Mouse (Mus musculus) intestine, embryonic 14.5 days (tissue): ENCODE results near the gene Odf3l1. TPM values are rescaled to one million over a fixed set of nuclear protein-coding genes. Genes with fewer than 3 reads are reported as not detected.

Experiments
- ATAC-seq: fragments of 200-750 bp; cut with Nextera tagmentation; replicated peaks from 2 replicates; pipeline ENCODE4 v1.8.0; 2017; ENCODE audit warnings: low read depth, moderate number of reproducible peaks, moderate TSS enrichment, moderate library complexity; ENCODE audit not compliant: low FRiP score, low TSS enrichment
- DNase-seq: peaks from one replicate; pipeline ENCODE4 v3.0.0-alpha.2; 2018; ENCODE audit warnings: low spot score
- H3K27ac ChIP-seq: fragments of 300-500 bp; sonication (generic); 2 replicates; pipeline ENCODE4 v1.5.1; 2014; ENCODE audit warnings: low read depth, mild to moderate bottlenecking, control low read depth
- H3K27me3 ChIP-seq: fragments of 300-500 bp; sonication (generic); replicated peaks from 2 replicates; pipeline ENCODE4 v1.6.1; 2014; ENCODE audit warnings: low read length, control low read depth; ENCODE audit not compliant: control insufficient read depth, insufficient read depth
- H3K36me3 ChIP-seq: fragments of 300-500 bp; sonication (generic); 2 replicates; pipeline ENCODE4 v1.6.1; 2014; ENCODE audit warnings: low read length, control low read depth; ENCODE audit not compliant: control insufficient read depth, insufficient read depth
- H3K4me1 ChIP-seq: fragments of 300-500 bp; sonication (generic); replicated peaks from 2 replicates; pipeline ENCODE4 v1.6.1; 2014; ENCODE audit warnings: low read length, control low read depth, mixed read lengths; ENCODE audit not compliant: control insufficient read depth, insufficient read depth
- H3K4me2 ChIP-seq: fragments of 300-500 bp; sonication (generic); 2 replicates; pipeline ENCODE4 v1.6.1; 2014; ENCODE audit warnings: low read length
- H3K4me3 ChIP-seq: fragments of 300-500 bp; sonication (generic); 2 replicates; pipeline ENCODE4 v1.5.1; 2014; ENCODE audit warnings: low read depth, low read length, control low read depth, mixed read lengths
- H3K9ac ChIP-seq: fragments of 300-500 bp; sonication (generic); 2 replicates; pipeline ENCODE4 v1.6.1; 2014; ENCODE audit warnings: mild to moderate bottlenecking, low read length
- H3K9me3 ChIP-seq: fragments of 300-500 bp; sonication (generic); 2 replicates; pipeline ENCODE4 v1.6.1; 2016; ENCODE audit warnings: low read length, control low read depth; ENCODE audit not compliant: control insufficient read depth
- WGBS: fragments of 180-500 bp; shearing (Covaris S2); extraction: QIAGEN DNeasy Blood & Tissue Kit; methylation state at CpG from one replicate; pipeline ENCODE4 v1.1.7; 2014; 5-methylcytosine and 5-hydroxymethylcytosine counted together
- polyA plus RNA-seq: library from polyadenylated mRNA; unstranded; fragments of >200 nt; fragmentation: Nextera tagmentation; extraction: Ambion mirVana; gene quantifications from 2 replicates; pipeline ENCODE4 v1.2.1, GENCODE M21; 2014

The Odf3l1 gene
- polyA plus RNA-seq, 1 experiment from 2014 or later = 1.6 TPM

DNA sequence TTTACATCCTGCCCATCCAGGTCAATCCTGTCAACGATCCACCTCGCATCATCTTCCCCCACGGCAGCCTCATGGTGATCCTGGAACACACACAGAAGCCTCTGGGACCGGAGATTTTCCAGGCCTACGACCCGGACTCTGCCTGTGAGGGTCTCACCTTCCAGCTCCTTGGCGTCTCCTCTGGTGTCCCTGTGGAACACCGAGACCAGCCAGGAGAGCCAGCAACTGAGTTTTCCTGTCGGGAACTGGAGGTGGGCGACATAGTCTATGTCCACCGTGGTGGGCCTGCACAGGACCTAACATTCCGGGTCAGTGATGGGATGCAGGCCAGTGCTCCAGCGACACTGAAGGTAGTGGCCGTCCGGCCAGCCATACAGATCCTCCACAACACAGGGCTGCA is 22.1 kb upstream of the Odf3l1 start:
- Histone ChIP-seq H3K9ac (no peak overlapping the region), H3K36me3 (peaks cover 51% of the 10 kb centered on the region), H3K4me3 (no peak overlapping the region), H3K4me2 (no peak overlapping the region), H3K4me1 (peaks cover 17% of the 10 kb centered on the region), H3K27ac (no peak overlapping the region), H3K9me3 (no peaks in the 10 kb centered on the region), H3K27me3 (no peaks in the 10 kb centered on the region)
- ATAC-seq = no peak
- 92% methylated on average over 15 of the region's 15 CpGs for WGBS
- DNase-seq = no peak

DNA sequence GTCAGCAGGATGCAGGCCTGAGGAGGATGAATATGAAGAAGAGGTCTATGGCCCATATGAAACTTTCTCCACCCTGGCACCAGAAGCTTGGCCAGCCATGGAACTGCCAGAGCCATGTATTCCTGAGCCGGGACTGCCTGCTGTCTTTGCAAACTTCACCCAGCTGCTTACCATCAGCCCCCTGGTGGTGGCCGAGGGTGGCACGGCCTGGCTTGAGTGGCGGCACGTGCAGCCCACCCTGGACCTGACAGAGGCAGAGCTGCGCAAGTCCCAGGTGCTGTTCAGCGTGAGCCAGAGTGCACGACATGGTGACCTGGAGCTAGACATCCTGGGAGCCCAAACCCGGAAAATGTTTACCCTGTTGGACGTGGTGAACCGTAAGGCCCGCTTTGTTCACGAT is 21.6 kb upstream of the Odf3l1 start:
- Histone ChIP-seq H3K9ac (no peak overlapping the region), H3K4me1 (peaks cover 20% of the 10 kb centered on the region), H3K27me3 (no peaks in the 10 kb centered on the region), H3K9me3 (no peaks in the 10 kb centered on the region), H3K36me3 (peaks cover 51% of the 10 kb centered on the region), H3K4me2 (no peak overlapping the region), H3K4me3 (no peak overlapping the region), H3K27ac (no peak overlapping the region)
- ATAC-seq (no peak), DNase-seq (no peak)
- 51% methylated on average over 13 of the region's 13 CpGs for WGBS

DNA sequence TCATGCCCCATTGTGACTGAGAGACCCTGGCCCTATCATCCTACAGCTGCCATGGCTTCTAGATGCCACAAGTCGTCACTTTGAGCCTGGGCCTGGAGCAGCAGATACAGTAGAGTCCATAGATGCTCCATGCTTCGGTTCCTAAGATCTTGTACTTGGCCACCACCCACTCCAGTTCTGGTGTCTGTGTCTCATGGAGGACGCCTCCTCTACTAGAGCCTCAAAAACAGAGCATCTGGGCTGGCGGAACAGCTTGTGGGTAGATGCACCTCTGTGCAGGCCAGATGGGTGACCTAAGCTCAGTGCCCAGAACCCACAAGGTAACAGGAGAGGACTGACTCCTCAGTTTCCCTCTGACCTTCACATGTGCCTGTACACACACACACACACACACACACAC is 19.8 kb upstream of the Odf3l1 start:
- Histone ChIP-seq H3K9me3 (no peaks in the 10 kb centered on the region), H3K4me3 (no peak overlapping the region), H3K4me1 (peaks cover 31% of the 10 kb centered on the region), H3K4me2 (no peak overlapping the region), H3K27ac (no peak overlapping the region), H3K36me3 (peaks cover 51% of the 10 kb centered on the region), H3K9ac (no peak overlapping the region), H3K27me3 (no peaks in the 10 kb centered on the region)
- ATAC-seq = no peak
- WGBS = 91% methylated on average over 4 of the region's 4 CpGs
- no peak for DNase-seq

DNA sequence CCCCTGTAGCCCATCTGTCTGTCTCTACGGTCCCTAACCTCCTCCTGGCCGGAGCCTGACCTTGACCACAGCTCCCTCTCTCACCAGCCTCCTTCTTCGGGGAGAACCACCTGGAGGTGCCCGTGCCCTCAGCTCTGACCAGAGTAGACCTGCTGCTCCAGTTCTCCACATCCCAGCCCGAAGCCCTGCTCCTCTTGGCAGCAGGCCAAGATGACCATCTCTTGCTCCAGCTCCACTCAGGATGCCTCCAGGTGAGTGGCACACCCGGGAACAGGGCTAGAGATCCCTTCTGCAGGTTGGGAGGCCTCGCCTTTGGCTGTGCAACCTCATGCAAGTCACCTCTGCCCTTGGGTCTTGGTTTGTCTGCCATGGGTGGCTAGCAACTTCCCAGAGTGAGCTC is 19.0 kb upstream of the Odf3l1 start:
- no peak for DNase-seq
- ATAC-seq = no peak

DNA sequence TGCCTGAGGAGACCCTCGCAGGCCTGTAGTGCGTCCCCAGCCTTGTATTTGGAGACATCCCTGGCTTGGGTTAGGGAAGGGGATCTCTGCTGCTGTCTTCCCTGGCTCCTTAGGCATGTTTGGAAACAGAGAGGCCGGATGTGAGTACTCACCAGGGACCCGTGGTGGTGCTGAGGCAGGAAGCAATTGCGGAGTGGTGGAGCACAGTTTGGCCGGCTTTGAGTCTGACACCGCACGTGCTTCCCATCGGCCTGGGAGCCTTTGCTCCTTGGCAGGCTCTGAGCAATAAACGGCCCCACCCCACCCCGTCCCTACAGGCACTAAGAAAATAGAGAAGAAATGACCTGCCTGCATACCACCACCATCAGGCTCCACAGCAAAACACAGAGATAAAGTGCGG is 18.3 kb upstream of the Odf3l1 start:
- no peak overlapping the region for H3K27ac ChIP-seq
- H3K36me3 ChIP-seq = peaks cover 42% of the 10 kb centered on the region
- H3K4me3 ChIP-seq = no peak overlapping the region
- ATAC-seq = no peak
- H3K9me3 ChIP-seq = no peaks in the 10 kb centered on the region
- no peaks in the 10 kb centered on the region for H3K27me3 ChIP-seq
- DNase-seq = no peak
- no peak overlapping the region for H3K9ac ChIP-seq
- 42% methylated on average over 12 of the region's 12 CpGs for WGBS
- H3K4me1 ChIP-seq = peaks cover 36% of the 10 kb centered on the region
- H3K4me2 ChIP-seq = no peak overlapping the region

More for the DNA sequence above, 19.0 kb upstream of the Odf3l1 start:
- Histone ChIP-seq H3K4me1 (peaks cover 36% of the 10 kb centered on the region), H3K27me3 (no peaks in the 10 kb centered on the region), H3K4me2 (no peak overlapping the region), H3K9me3 (no peaks in the 10 kb centered on the region), H3K27ac (no peak overlapping the region), H3K4me3 (no peak overlapping the region), H3K9ac (no peak overlapping the region), H3K36me3 (peaks cover 48% of the 10 kb centered on the region)
- 84% methylated on average over 7 of the region's 7 CpGs for WGBS

DNA sequence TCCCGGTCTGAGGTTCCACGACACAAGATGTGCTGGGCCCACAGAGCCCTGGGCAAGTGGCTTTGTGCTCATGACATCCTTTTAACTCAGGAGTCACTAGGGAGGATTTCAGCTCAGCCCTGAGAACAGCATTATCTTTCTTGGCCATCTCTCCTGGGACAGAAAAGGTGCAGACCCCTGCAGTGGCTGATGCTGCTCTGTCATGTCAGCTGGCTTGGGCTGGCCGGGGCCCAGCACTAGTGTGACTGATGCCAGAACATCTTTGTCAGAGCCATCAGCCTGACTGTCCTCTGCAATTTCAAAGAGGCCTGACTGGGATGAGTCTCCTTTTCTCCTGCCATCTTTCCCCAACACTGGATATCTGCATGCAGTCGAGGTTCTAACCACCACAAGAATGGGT is 17.8 kb upstream of the Odf3l1 start:
- Histone ChIP-seq H3K36me3 (peaks cover 36% of the 10 kb centered on the region), H3K9ac (no peak overlapping the region), H3K27me3 (no peaks in the 10 kb centered on the region), H3K4me1 (peaks cover 36% of the 10 kb centered on the region), H3K4me3 (no peak overlapping the region), H3K9me3 (no peaks in the 10 kb centered on the region), H3K4me2 (no peak overlapping the region), H3K27ac (no peak overlapping the region)
- DNase-seq = no peak
- ATAC-seq = no peak
- 49% methylated on average over 4 of the region's 4 CpGs for WGBS

DNA sequence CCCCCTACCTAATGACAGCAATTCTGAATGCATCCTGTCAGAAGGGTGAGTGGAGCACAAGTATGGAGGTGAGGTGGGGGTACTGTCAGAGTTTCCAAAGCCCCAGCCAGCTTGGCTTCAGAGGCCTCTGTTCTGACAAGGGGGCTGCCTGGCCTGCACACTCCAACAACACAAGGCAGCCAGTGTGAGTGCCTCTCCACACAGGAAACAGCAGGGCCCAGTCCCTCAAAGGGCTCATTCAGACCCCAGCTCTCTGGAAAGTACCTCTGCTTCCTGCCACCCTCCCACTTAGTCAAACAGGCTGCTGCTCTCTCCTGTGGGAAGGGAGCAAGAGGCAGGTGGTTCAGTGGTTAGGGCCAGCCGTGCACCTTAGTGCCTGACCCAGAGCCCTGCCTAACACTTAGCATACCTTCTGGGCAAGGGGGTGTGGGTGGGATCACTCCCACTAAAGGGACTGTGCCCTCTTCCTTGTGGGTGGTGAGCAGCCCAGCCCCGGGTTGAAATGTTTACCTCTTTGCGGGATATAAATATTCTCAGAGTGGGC is 17.1 kb upstream of the Odf3l1 start:
- peak overlapping the region; percentile 9; the same call in 1 of the 2 replicates for H3K27ac ChIP-seq
- no peaks in the 10 kb centered on the region for H3K9me3 ChIP-seq
- no peak overlapping the region for H3K9ac ChIP-seq
- H3K36me3 ChIP-seq = peaks cover 30% of the 10 kb centered on the region
- no peaks in the 10 kb centered on the region for H3K27me3 ChIP-seq
- peaks cover 43% of the 10 kb centered on the region for H3K4me1 ChIP-seq
- DNase-seq (no peak), ATAC-seq (no peak; the same call in 1 of the 2 replicates)
- no peak overlapping the region for H3K4me3 ChIP-seq
- WGBS = 58% methylated on average over 3 of the region's 3 CpGs
- H3K4me2 ChIP-seq = no peak overlapping the region

DNA sequence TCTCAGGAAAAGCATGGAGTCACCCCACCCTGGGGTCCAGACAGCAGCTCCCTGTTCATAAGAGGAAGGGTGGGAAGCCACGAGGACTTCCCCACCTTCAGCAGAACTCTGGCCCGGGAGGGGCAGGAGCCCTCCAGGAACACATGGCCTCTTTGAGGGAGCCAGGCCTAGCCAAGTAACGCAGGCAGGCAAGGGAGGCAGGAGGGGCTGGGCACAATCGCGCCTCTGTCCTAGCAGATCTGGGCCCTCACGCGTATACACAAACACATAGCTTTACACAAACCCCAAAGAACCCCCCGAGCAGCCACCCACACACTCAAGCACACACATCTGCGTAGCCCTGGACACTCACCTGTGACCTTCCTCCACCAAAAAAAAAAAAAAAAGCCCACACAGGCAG is 16.3 kb upstream of the Odf3l1 start:
- ATAC-seq (no peak), DNase-seq (no peak)
- Histone ChIP-seq H3K4me3 (no peak overlapping the region), H3K4me1 (peaks cover 49% of the 10 kb centered on the region), H3K4me2 (no peak overlapping the region), H3K36me3 (peaks cover 24% of the 10 kb centered on the region), H3K27ac (0 out of 2 replicates have a peak overlapping the region, but pooled peaks have one; percentile 52), H3K9ac (no peak overlapping the region), H3K27me3 (no peaks in the 10 kb centered on the region), H3K9me3 (no peaks in the 10 kb centered on the region)
- 25% methylated on average over 9 of the region's 9 CpGs for WGBS

DNA sequence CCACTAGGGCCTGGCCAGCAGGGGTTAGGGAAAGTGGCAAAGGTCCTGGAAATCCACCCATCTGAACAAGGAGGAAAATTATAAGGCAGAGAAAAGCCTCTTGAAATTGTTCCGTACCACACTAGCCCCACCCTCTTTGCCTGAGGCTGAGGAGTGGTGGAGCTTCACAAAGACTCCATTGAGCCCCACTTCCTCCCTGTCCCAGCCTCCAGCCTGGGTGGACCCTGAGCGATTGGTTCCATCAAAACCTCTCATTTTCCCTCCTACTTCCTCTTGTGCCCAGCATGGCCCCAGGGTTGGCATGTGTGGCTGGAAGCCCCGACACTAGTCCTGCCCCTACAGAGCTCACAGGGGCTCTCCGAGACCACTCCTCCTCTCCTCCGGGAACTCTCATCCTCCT is 12.8 kb upstream of the Odf3l1 start:
- Histone ChIP-seq H3K27me3 (no peaks in the 10 kb centered on the region), H3K36me3 (no peaks in the 10 kb centered on the region), H3K27ac (peak overlapping the region; percentile 48), H3K4me2 (no peak overlapping the region), H3K9ac (no peak overlapping the region), H3K9me3 (no peaks in the 10 kb centered on the region), H3K4me3 (no peak overlapping the region), H3K4me1 (peaks cover 56% of the 10 kb centered on the region)
- whole genome bisulfite sequencing = 65% methylated on average over 5 of the region's 5 CpGs
- no peak for DNase-seq
- ATAC-seq = no peak
